Mouse (Mus musculus): ENCODE data around the gene Oxtr.

Oxtr gene

GRCm38 (mm10) chr6:112488821-112489180 lies 942 bp downstream of the Oxtr start:
- no peak for DNase-seq (ENCODE audit: low spot score in 2 of 2)

- DNase-seq (ENCODE audit: low spot score in 2 of 2) = no peak
Observed at GRCm38 (mm10) chr6:112487993-112488392, 1.8 kb downstream of the Oxtr start.

DNA sequence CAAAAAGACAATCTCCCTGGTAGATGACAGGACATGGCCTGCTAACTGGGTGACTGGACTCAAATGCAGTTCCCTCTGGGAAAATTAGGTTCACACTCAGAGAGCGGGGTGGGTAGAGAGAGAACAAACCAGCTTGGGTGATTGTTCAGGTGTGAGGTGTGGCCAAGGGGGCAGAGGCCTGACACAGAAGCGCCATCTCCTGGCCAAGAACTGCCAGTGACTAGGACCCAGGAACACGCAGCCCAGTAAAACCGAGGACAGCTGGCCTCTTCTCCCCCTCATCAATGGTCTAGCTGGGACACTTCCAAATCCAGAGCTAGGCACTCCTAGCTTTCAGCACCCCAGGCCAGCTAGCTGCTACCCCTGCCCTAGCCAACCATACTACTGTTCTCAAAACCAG lies 5.4 kb downstream of the Oxtr start:
- no peak for DNase-seq (ENCODE audit: low spot score in 2 of 2)

- DNase-seq (ENCODE audit: low spot score in 2 of 2) = no peak
Observed at GRCm38 (mm10) chr6:112479861-112480260, 9.9 kb downstream of the Oxtr start.

DNA sequence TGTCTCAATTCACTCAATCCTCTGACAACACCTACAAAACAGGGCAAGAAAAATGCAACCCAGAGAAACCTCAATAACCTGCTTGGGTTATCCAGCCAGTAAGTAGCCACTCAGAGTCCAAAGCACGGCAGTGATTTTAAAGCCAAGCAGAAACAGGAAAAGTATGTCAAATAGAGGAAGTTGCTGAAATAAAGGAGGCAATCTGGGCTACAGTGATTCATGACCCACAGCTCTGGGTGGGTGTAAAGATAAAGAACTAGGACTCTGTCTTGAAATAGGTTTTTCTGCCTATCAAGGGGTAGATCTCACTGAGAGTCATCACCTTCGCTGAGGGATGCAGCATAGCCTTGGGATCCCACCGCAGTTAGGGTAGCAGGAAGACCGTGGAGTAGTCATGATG lies 18.1 kb downstream of the Oxtr start:
- DNase-seq (ENCODE audit: low spot score in 2 of 2) = no peak

DNA sequence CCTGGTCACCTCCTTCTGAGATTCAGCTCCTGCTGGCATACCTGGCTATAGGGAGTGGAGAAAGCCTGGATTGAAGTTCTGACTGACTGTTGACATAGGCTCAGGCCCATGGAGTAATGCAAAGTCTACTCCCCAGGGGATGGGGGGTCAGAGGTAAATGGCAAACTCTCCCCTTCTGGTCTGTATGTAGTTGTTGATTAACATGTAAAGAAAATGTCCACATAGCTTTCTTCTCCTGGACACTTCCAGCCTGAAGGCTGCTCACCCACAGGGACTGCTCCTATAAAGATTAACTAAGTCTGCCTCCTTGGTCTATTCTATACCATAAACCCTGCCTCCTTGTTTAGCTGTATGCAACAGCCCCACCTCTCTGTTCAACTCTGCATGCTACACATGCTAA lies 23.7 kb downstream of the Oxtr start:
- no peak for DNase-seq (ENCODE audit: low spot score in 2 of 2)

DNA sequence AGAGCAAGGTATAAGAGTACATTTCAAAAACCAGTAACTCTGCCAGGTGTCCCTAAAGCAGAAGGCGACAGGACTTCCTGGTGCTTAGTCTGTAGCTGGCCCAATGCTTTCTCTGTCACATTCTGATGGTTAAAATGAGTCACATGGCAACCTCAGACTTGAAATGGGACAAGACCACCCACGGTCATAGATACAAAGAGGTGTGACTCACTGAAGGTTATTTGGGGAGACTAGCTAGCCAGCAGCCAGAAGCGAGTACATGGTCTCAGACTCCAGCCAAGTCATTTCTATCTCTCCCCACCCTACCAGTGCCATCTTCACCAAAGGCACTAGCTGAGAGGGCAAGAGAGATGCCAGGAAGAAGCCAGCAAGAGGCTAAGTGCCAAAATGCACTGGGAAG lies 24.3 kb downstream of the Oxtr start:
- DNase-seq (ENCODE audit: low spot score in 2 of 2) = no peak

DNA sequence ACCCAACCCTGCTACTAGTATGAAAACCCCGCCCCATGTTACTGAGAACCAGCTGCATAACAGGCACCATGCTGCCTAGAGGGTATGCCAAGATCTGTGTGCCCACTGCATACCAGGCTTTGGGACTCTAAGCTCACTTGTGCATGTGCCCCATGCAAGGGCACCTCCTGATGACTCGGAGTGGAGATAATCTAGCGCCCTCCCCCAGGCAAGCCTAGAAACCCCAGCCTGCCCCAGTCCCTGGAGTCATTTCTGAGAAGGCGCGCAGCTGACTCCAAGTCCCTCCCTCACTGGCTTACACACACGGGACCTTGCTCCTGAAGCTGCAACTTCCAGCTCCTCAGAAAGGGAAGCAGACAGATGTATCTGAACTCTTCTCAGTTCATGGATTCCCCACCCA lies 26.4 kb downstream of the Oxtr start:
- no peak for DNase-seq (ENCODE audit: low spot score in 2 of 2)

GRCm38 (mm10) chr6:112461459-112461858 lies 28.3 kb downstream of the Oxtr start:
- DNase-seq (ENCODE audit: low spot score in 2 of 2) = no peak

DNA sequence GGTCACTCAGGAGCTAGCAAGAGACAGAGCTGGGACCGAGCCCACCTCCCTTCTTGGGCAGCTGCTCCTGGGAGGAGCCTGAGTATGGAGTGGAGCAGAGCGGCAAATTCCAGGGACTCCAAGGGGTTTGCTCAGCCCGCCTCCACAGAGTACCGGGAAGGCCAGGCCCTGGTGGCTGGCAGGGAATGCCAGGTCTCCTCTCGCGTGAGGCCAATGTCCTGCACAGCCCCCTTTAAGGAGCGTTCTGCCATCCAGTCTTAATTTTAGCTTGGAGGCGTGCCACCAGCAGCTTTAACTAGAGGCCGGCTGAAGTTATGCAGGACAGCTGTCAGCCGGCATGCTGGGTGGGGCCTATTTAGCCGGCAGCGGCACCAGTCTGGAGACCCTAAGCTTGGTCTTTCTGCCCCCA lies 30.4 kb downstream of the Oxtr start, which contains the start of gene Cav3:
Gene Cav3, plus strand, starts transcription at position 165 of the 409 bp plus-strand sequence.
- DNase-seq (ENCODE audit: low spot score in 2 of 2) = no peak

DNA sequence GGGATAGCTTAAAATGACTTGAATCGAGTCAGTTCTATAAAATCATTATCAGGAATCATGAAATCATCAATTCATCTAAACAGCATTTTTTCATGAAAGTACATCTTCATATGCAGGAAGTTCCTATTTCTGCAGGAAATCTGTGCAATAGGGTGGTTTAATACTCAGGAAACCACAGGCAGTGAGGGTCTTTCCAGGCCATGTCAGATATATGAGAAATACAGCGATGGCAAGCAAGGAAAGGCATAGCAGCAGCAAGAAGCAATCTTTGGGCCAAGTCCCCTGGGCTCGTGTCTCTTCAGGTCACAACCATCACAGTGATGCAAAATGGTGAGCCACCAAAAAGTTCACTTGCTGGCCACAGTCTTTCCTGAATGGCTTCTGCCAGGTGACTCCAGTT lies 44.1 kb downstream of the Oxtr start:
- no peak for DNase-seq (ENCODE audit: low spot score in 2 of 2)

GRCm38 (mm10) chr6:112426018-112426732 lies 63.6 kb downstream of the Oxtr start:
- no peak for DNase-seq (ENCODE audit: low spot score in 2 of 2)

DNA sequence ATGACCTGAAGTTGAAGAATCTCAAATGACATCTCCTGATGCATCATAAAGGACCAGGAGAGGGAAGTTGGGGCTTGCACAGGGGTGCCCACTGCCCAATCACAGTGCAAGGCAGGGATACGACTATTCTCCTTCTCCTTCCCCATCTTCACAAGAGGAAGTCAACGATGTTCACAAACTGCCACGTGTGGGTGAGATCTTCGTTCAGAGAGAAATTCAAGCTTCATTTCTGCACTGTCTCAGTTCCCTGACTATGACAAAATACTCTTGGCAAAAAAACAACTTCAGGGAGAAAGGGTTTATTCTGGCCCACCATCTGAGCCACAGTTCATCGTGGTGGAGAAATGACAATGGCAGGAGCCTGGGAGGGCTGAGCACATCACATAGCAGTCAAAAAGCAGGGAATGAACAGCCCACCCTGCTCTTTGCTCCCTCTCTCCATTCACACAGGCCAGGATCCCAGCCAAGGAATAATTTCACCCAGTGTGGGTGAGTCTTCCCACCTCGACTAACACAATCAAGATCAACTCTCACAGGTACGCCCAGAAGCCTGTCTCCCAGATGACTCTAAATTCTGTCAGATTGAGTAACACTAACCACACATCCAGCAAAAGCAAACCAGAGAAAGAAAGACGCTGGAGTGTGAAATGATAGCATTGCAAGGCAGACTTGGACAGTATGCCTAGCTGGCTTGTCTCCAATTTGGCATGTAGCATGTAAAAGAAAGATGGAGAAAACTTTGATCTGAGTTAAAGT lies 65.8 kb downstream of the Oxtr start:
- DNase-seq (ENCODE audit: low spot score in 2 of 2) = no peak

All from spleen, postnatal 4 days (tissue).